Mouse (Mus musculus): ENCODE measurements at regions not wholly inside any gene's neighbourhood (a gene's known extent, or its start where the extent isn't known, plus 50 kb on each side); places are given as distances from the start of the nearest gene placed in this dataset.
A peak's percentile ranks its signal among the peaks of the same experiment; 100 is the strongest.

DNA sequence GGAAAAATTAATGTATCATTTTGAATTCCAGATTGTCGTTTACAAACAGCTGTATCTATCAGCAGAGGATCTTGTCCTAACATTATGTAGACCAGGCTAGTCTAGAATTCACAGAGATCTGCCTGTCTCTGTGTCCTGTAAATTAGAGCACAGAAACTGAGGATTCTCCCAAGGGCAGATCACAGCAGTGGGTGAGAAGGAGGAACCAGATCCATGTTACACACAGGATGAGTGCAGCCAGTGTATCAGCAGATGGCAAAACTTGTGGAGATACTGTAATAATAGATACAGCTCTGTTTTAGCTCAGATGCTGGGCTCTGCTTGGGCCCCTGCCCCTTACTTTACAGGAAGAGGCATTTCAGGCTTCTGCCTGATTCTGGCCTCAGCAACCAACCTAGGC lies 1384.0 kb upstream of the 1700008P02Rik start:
- no peak for DNase-seq

DNA sequence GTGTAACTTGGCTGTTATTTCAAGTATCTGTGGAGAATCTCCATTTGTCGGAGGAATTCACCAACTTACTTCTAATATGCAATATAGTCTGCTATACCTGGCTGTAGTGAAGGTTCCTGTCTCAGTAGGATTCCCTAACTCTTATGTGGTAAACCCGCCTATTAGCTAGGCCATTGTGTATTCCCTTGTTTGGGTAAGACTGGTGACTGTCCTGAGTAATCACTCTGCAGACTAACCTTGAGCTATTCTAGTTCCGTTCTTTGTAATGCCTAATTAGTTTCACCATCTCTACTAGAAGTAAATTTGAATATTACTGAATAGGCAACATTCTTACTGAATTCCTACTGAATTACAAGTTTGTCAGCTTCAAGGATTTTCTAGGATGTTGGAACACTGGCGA lies 1380.8 kb upstream of the 1700008P02Rik start:
- no peak for DNase-seq

DNA sequence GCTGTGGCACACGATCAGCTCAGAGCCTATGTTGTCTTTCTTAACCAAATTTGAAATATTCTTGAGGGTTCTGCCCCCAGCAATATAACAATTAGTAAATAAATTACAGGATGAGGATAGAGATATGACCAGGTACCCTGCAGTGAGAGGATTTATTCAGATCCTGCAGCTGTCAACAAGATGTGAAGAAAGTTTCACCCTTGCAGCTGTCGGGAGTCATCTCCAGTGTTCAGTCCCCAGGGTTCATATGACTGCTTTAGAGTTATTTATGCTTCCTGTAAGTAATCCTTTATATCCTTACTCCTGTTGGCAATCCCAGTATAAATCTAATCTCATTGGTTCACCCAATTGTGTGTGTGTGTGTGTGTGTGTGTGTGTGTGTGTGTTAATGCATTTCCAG lies 1372.1 kb upstream of the 1700008P02Rik start:
- no peak for DNase-seq

DNA sequence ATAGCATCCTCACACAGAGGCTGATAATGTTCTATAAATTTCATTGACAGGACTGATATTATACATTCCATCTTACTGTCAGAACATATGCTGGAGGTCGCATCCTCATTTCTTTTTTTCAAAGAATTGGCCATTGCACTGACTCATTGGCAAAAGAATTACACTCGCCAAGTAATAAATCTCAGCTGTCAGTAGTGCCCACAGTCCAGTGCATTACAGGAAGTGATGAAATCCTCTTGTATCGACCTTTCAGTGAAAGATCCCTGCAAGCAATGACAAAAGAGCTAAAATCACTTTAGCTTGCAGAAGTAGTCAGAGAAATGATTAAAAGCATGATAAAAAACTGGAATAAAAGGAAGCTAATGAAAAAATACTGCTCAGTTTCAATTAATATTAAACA lies 1353.0 kb upstream of the 1700008P02Rik start:
- DNase-seq: peak; percentile 4

DNA sequence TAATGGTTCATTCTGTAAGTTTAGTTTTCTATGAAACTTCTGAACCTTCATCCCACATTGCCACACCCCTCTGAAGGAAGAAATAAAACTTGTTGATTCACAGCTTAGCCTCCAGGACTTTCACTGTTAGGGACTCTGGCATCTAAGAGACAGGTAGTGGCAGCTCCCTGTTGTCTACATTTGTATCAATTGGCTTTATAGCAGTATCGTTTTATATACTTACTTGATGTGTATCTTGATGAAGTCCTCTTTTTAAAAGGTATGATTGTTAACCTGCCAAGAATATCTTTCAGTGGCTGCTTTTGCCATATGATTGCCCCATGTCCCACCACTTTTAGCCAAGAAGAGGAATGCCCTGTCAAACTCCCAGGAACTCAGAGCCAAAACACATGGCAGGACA lies 1333.7 kb upstream of the 1700008P02Rik start:
- no peak for DNase-seq

DNA sequence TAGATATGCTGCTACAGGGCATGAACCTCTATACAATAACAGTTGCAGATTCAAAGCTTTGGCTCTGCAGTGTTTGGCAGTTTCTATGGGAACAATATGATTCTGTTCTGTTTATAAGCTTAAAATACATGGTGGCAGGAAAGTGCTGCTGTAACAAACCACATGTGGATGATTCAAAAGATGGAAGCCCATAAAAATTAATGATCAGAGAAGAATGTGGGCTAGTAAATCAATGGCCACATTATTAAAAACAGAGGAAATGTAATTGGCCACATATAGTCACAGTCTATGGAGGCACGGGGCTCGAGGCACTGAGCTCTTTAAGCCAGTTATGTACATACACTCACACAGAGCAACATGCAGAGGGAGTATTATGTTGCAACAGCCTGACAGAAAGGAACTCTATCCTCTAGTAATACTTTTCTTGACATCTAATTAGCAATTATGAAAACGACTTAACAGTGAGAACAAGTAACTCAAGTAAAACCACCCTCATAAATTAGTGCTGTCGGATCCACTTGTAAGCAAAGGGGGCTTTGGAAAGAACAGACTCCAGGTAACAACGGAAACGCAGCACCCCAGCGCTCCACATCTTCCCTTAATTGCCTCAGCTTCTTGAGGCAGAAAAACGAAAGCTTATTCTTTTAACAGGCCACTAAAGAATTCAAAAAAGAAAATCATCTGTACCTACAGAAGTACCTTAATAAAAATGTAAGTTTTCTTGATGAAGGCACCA lies 1323.6 kb upstream of the 1700008P02Rik start:
- DNase-seq: no peak
